Mouse (Mus musculus) lung, adult 2 months (tissue): ENCODE measurements around the gene Dnajc28. TPM values are rescaled to one million over a fixed set of nuclear protein-coding genes. Genes with fewer than 3 reads are reported as not detected.

ENCODE experiments used
- DNase-seq: peaks from one replicate; pipeline ENCODE4 v3.0.0; 2022
- H3K4me1 ChIP-seq: fragments of 200-500 bp; 2 replicates; pipeline ENCODE4 v1.6.1; 2011; ENCODE audit warnings: low read length; ENCODE audit not compliant: control insufficient read depth, insufficient read depth
- H3K4me3 ChIP-seq: fragments of 200-500 bp; replicated peaks from 2 replicates; pipeline ENCODE3; 2011; ENCODE audit warnings: low read depth, mild to moderate bottlenecking, control low read depth, low read length; ENCODE audit errors: extremely low read depth
- CTCF ChIP-seq: fragments of 200-500 bp; IDR thresholded peaks from 2 replicates; pipeline ENCODE4 v1.5.1; 2011; ENCODE audit warnings: mild to moderate bottlenecking, low read length, control low read depth; ENCODE audit not compliant: insufficient read depth
- POLR2A ChIP-seq: fragments of 200-500 bp; IDR thresholded peaks from 2 replicates; pipeline ENCODE4 v1.6.1; 2011; ENCODE audit warnings: low read depth, mild to moderate bottlenecking, control low read depth, low read length, borderline replicate concordance; ENCODE audit errors: extremely low read depth
- WGBS: fragments of 180-500 bp; shearing (Covaris S2); methylation state at CpG from one replicate; pipeline ENCODE4 v1.1.7; 2018; 5-methylcytosine and 5-hydroxymethylcytosine counted together
- polyA plus RNA-seq: library from polyadenylated mRNA; depleted of rRNA; stranded (reverse); fragments of >200 nt; gene quantifications from 2 replicates; pipeline ENCODE4 v1.2.3, GENCODE M21; 2012

The Dnajc28 gene
- polyA plus RNA-seq, 1 experiment, result 1.7 TPM

- TF ChIP-seq CTCF, result no peak
- no peak for TF ChIP-seq POLR2A
- 74% methylated on average over 12 of the region's 12 CpGs for WGBS
- Histone ChIP-seq H3K4me3 (no peak overlapping the region), H3K4me1 (no peaks in the 10 kb centered on the region)
- no peak for DNase-seq
These were observed 14.8 kb upstream of the Dnajc28 start for GRCm38 (mm10) chr16:91633641-91634040.

DNA sequence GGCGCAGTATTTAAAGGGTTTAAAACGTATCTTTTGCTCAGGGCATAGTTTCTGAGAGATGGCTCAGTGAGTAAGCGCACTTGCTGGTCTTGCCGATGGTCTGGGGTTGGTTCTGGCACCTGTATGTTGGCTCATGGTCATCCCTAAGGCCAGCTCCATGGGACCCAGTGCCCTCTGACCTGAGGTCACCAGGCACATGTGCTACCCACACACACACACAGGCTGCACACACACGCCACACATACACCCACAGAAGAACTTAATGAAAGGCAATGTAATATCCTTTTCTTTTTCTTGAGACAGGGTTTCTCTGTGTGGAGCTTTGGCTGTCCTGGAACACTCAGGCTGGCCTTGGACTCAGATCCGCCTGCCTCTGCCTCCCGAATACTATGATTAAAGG is 14.1 kb upstream of the Dnajc28 start:
- TF ChIP-seq POLR2A, result no peak
- no peak for TF ChIP-seq CTCF
- WGBS, result 90% methylated on average over 7 of the region's 7 CpGs
- Histone ChIP-seq H3K4me3 (no peak overlapping the region), H3K4me1 (no peaks in the 10 kb centered on the region)
- no peak for DNase-seq

- TF ChIP-seq CTCF, result no peak
- DNase-seq, result no peak
These were observed 13.6 kb upstream of the Dnajc28 start for GRCm38 (mm10) chr16:91632439-91632838.

DNA sequence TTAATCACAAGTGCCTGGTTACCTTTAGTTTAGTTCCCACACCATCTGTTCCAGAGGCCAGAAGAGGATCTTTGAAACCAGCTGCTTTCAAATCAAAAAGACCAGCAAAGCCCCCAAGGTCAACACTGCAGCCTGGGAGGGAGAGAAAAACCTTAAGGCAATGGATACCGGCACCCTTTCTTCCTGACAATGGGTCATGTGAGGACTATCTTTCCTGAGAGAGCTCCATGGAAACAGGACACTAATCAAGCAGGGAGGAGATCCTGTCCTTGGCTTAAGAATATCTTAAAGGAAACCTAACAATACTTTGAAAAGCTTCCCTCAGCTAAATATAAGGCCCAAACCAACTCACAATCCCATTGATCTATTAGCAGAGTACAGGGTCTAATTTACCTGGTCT is 11.8 kb upstream of the Dnajc28 start:
- TF ChIP-seq CTCF, result no peak
- TF ChIP-seq POLR2A, result no peak
- no peak for DNase-seq

More at GRCm38 (mm10) chr16:91632439-91632838, 13.6 kb upstream of the Dnajc28 start:
- Histone ChIP-seq H3K4me1 (no peaks in the 10 kb centered on the region), H3K4me3 (no peak overlapping the region)
- WGBS, result 70% methylated on average over 5 of the region's 5 CpGs

GRCm38 (mm10) chr16:91629749-91630148 is 10.9 kb upstream of the Dnajc28 start:
- Histone ChIP-seq H3K4me3 (no peak overlapping the region), H3K4me1 (no peaks in the 10 kb centered on the region)
- DNase-seq, result no peak
- TF ChIP-seq CTCF, result no peak
- TF ChIP-seq POLR2A, result no peak
- WGBS, result 88% methylated on average over 4 of the region's 4 CpGs

More for the DNA sequence above, 11.8 kb upstream of the Dnajc28 start:
- 51% methylated on average over 1 of the region's 1 CpGs for WGBS
- no peak overlapping the region for H3K4me3 ChIP-seq
- no peaks in the 10 kb centered on the region for H3K4me1 ChIP-seq

GRCm38 (mm10) chr16:91628673-91629072 is 9.8 kb upstream of the Dnajc28 start:
- 68% methylated on average over 3 of the region's 3 CpGs for WGBS
- Histone ChIP-seq H3K4me3 (no peak overlapping the region), H3K4me1 (no peaks in the 10 kb centered on the region)
- DNase-seq, result no peak
- TF ChIP-seq POLR2A (no peak), CTCF (no peak)

- Histone ChIP-seq H3K4me1 (no peaks in the 10 kb centered on the region), H3K4me3 (no peak overlapping the region)
- DNase-seq, result no peak
- WGBS, result 83% methylated on average over 7 of the region's 7 CpGs
- TF ChIP-seq CTCF (no peak), POLR2A (no peak)
These were observed 9.0 kb upstream of the Dnajc28 start for GRCm38 (mm10) chr16:91627831-91628230.

- 93% methylated on average over 9 of the region's 9 CpGs for WGBS
- Histone ChIP-seq H3K4me1 (peaks cover 10% of the 10 kb centered on the region), H3K4me3 (no peak overlapping the region)
- no peak for TF ChIP-seq CTCF
- no peak for TF ChIP-seq POLR2A
- DNase-seq, result no peak
These were observed 4.2 kb upstream of the Dnajc28 start for GRCm38 (mm10) chr16:91623074-91623473.

- Histone ChIP-seq H3K4me3 (no peak overlapping the region), H3K4me1 (peaks cover 11% of the 10 kb centered on the region)
- DNase-seq, result peak; percentile 75
- 66% methylated on average over 11 of the region's 11 CpGs for WGBS
- no peak for TF ChIP-seq CTCF
- TF ChIP-seq POLR2A, result no peak
These were observed 2.2 kb upstream of the Dnajc28 start for GRCm38 (mm10) chr16:91620991-91621390.

DNA sequence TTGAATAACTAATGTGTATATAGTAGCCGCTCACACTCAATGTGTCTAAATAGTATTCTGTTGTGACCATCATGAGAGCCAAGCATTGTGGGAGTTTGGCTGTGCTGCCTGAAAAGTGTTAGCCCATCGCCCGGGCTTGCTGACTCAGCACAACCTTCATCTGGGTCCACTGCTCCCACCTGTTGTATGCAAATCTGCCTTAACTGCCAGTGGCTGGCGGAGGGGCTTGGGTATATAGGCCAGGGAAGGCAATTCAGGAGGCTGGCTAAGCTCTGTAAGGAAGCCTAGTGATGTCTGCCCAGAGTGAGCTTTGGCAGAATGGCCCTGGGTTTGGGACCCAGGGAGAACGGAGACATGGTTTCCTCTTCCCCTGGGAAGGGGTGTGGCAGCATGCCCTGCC is 1.4 kb upstream of the Dnajc28 start:
- H3K4me3 ChIP-seq, result no peak overlapping the region
- 91% methylated on average over 5 of the region's 5 CpGs for WGBS
- TF ChIP-seq POLR2A (no peak), CTCF (no peak)
- H3K4me1 ChIP-seq, result peaks cover 11% of the 10 kb centered on the region
- no peak for DNase-seq
